Mouse (Mus musculus) midbrain, postnatal 0 days (tissue): ENCODE data around the gene Pnmal2. TPM values are rescaled to one million over a fixed set of nuclear protein-coding genes. Genes with fewer than 3 reads are reported as not detected.
A peak's percentile ranks its signal among the peaks of the same experiment; 100 is the strongest.

ENCODE experiments used
- ATAC-seq: fragments of 200-750 bp; cut with Nextera tagmentation; 2 replicates; pipeline ENCODE4 v1.8.0; 2017; ENCODE audit warnings: moderate number of reproducible peaks, mild to moderate bottlenecking, moderate TSS enrichment, moderate library complexity; ENCODE audit not compliant: low FRiP score
- DNase-seq: peaks from one replicate; pipeline ENCODE4 v3.0.0-alpha.2; 2015; ENCODE audit warnings: low spot score
- H3K27ac ChIP-seq: fragments of 300-500 bp; sonication (generic); 2 replicates; pipeline ENCODE4 v1.5.1; 2014; ENCODE audit warnings: low read depth, mild to moderate bottlenecking, low read length, mixed read lengths
- H3K27me3 ChIP-seq: fragments of 300-500 bp; sonication (generic); 2 replicates; pipeline ENCODE4 v1.6.1; 2014; ENCODE audit warnings: low read length, control low read depth, mixed read lengths; ENCODE audit not compliant: insufficient read depth
- H3K36me3 ChIP-seq: fragments of 300-500 bp; sonication (generic); 2 replicates; pipeline ENCODE4 v1.6.1; 2014; ENCODE audit warnings: low read length, control low read depth, mixed read lengths; ENCODE audit not compliant: insufficient read depth
- H3K4me1 ChIP-seq: fragments of 300-500 bp; sonication (generic); 2 replicates; pipeline ENCODE4 v1.6.1; 2014; ENCODE audit warnings: mild to moderate bottlenecking, control low read depth, antibody characterized with exemption, low read length, mixed read lengths; ENCODE audit not compliant: insufficient read depth
- H3K4me2 ChIP-seq: fragments of 300-500 bp; sonication (generic); 2 replicates; pipeline ENCODE4 v1.6.1; 2014; ENCODE audit warnings: low read depth, mild to moderate bottlenecking, low read length, mixed read lengths; ENCODE audit not compliant: poor library complexity, severe bottlenecking
- H3K4me3 ChIP-seq: fragments of 300-500 bp; sonication (generic); 2 replicates; pipeline ENCODE4 v1.5.1; 2014; ENCODE audit warnings: low read depth, mild to moderate bottlenecking, low read length, moderate library complexity
- H3K9ac ChIP-seq: fragments of 300-500 bp; sonication (generic); replicated peaks from 2 replicates; pipeline ENCODE4 v1.6.1; 2014; ENCODE audit warnings: mild to moderate bottlenecking, low read length, moderate library complexity, mixed read lengths; ENCODE audit not compliant: poor library complexity, severe bottlenecking
- H3K9me3 ChIP-seq: fragments of 300-500 bp; sonication (generic); 2 replicates; pipeline ENCODE4 v1.6.1; 2016; ENCODE audit warnings: low read length, control low read depth
- CTCF ChIP-seq: IDR thresholded peaks from 2 replicates; pipeline ENCODE4 v1.5.1; 2016; ENCODE audit warnings: antibody characterized with exemption, mild to moderate bottlenecking
- WGBS: fragments of 180-500 bp; shearing (Covaris S2); extraction: QIAGEN DNeasy Blood & Tissue Kit; methylation state at CpG from one replicate; pipeline ENCODE4 v1.1.7; 2014; 5-methylcytosine and 5-hydroxymethylcytosine counted together
- polyA plus RNA-seq: library from polyadenylated mRNA; unstranded; fragments of >200 nt; fragmentation: Nextera tagmentation; extraction: Ambion mirVana; gene quantifications from 2 replicates; pipeline ENCODE4 v1.2.1, GENCODE M21; 2015
- total RNA-seq: library from RNA; depleted of rRNA; stranded (reverse); fragments of >200 nt; gene quantifications from 2 replicates; pipeline ENCODE4 v1.2.3, GENCODE M21; 2014

Gene Pnmal2
- total and polyA plus RNA-seq, 2 experiments from 2014 or later = 155 to 187 TPM

GRCm38 (mm10) chr7:16919395-16920149 lies 24.9 kb upstream of the Pnmal2 start:
- peaks cover 43% of the 10 kb centered on the region for H3K36me3 ChIP-seq

GRCm38 (mm10) chr7:16920150-16920579 lies 24.3 kb upstream of the Pnmal2 start:
- DNase-seq (no peak), ATAC-seq (no peak)
- WGBS = 77% methylated on average over 7 of the region's 7 CpGs
- Histone ChIP-seq H3K36me3 (peaks cover 37% of the 10 kb centered on the region), H3K4me3 (peak overlapping the region; percentile 9; the same call in 1 of the 2 replicates), H3K4me1 (peaks cover 9% of the 10 kb centered on the region; the same call in 1 of the 2 replicates), H3K27ac (no peak overlapping the region; the same call in 1 of the 2 replicates), H3K27me3 (no peaks in the 10 kb centered on the region), H3K9ac (0 out of 2 replicates have a peak overlapping the region, but pooled peaks have one; percentile 6), H3K9me3 (no peaks in the 10 kb centered on the region), H3K4me2 (peak overlapping the region; percentile 95)
- TF ChIP-seq CTCF = no peak

More at GRCm38 (mm10) chr7:16919395-16920149, 24.9 kb upstream of the Pnmal2 start:
- H3K27me3 ChIP-seq = no peaks in the 10 kb centered on the region
- DNase-seq (no peak), ATAC-seq (no peak)
- peaks cover 9% of the 10 kb centered on the region; the same call in 1 of the 2 replicates for H3K4me1 ChIP-seq
- peak overlapping the region; percentile 95 for H3K4me2 ChIP-seq
- peak overlapping the region; percentile 6; the same call in 1 of the 2 replicates for H3K9ac ChIP-seq
- TF ChIP-seq CTCF = no peak
- H3K4me3 ChIP-seq = peak overlapping the region; percentile 9; the same call in 1 of the 2 replicates
- no peak overlapping the region for H3K27ac ChIP-seq
- no peaks in the 10 kb centered on the region for H3K9me3 ChIP-seq
- WGBS = 67% methylated on average over 13 of the region's 13 CpGs

- TF ChIP-seq CTCF = no peak
- Histone ChIP-seq H3K36me3 (peaks cover 29% of the 10 kb centered on the region), H3K27me3 (no peaks in the 10 kb centered on the region), H3K4me3 (peak overlapping the region; percentile 92), H3K27ac (peak overlapping the region; percentile 98), H3K4me1 (peaks cover 9% of the 10 kb centered on the region; the same call in 1 of the 2 replicates), H3K4me2 (peak overlapping the region; percentile 95), H3K9me3 (no peaks in the 10 kb centered on the region), H3K9ac (peak overlapping the region; percentile 97)
- ATAC-seq (no peak), DNase-seq (no peak)
- 26% methylated on average over 21 of the region's 21 CpGs for WGBS
These were observed 23.4 kb upstream of the Pnmal2 start for GRCm38 (mm10) chr7:16920818-16921791.

- no peaks in the 10 kb centered on the region for H3K9me3 ChIP-seq
- peak overlapping the region; percentile 98 for H3K27ac ChIP-seq
- ATAC-seq = no peak
- peak overlapping the region; percentile 92 for H3K4me3 ChIP-seq
- peak overlapping the region; percentile 95 for H3K4me2 ChIP-seq
- DNase-seq = no peak
- H3K27me3 ChIP-seq = no peaks in the 10 kb centered on the region
- peaks cover 21% of the 10 kb centered on the region for H3K36me3 ChIP-seq
- TF ChIP-seq CTCF = no peak
- 21% methylated on average over 6 of the region's 6 CpGs for WGBS
- H3K9ac ChIP-seq = peak overlapping the region; percentile 97
- peaks cover 9% of the 10 kb centered on the region; the same call in 1 of the 2 replicates for H3K4me1 ChIP-seq
These were observed 22.6 kb upstream of the Pnmal2 start for GRCm38 (mm10) chr7:16921881-16922335.

GRCm38 (mm10) chr7:16922360-16922973 lies 22.0 kb upstream of the Pnmal2 start:
- 35% methylated on average over 10 of the region's 10 CpGs for WGBS
- DNase-seq (peak; percentile 51), ATAC-seq (no peak)
- Histone ChIP-seq H3K27ac (peak overlapping the region; percentile 98), H3K4me3 (peak overlapping the region; percentile 92), H3K9ac (peak overlapping the region; percentile 97), H3K4me1 (peaks cover 9% of the 10 kb centered on the region; the same call in 1 of the 2 replicates), H3K9me3 (no peaks in the 10 kb centered on the region), H3K36me3 (peaks cover 15% of the 10 kb centered on the region), H3K4me2 (peak overlapping the region; percentile 95), H3K27me3 (no peaks in the 10 kb centered on the region)
- no peak for TF ChIP-seq CTCF
